Mouse (Mus musculus): Measurements from ENCODE around the gene Apoc2. TPM values are rescaled to one million over a fixed set of nuclear protein-coding genes. Genes with fewer than 3 reads are reported as not detected.

The Apoc2 gene
- polyA plus RNA-seq, 1 experiment, result 0.47 TPM

- TF ChIP-seq CTCF (IDR thresholded peaks at IDR 0.05; ENCODE audit: control insufficient read depth, insufficient read depth, insufficient replicate concordance, low read depth, low read length) (no peak), POLR2A (IDR thresholded peaks at IDR 0.05; ENCODE audit: control insufficient read depth, low read depth, low read length) (peak; percentile 85)
- H3K4me3 ChIP-seq (ENCODE audit: control insufficient read depth, low read depth, low read length), result peak within 1 kb of the TSS; percentile 92
Measured at GRCm38 (mm10) chr7:19664955-19665841, 12.5 kb downstream of the Apoc2 start, which contains the start of gene Clptm1. Clptm1 (minus strand) TSS chr7:19665033.

GRCm38 (mm10) chr7:19664455-19664954, 13.2 kb downstream of the Apoc2 start:
- no peaks in the 10 kb centered on the region for H3K36me3 ChIP-seq (ENCODE audit: control insufficient read depth, insufficient read depth, low read length)
- TF ChIP-seq POLR2A (IDR thresholded peaks at IDR 0.05; ENCODE audit: control insufficient read depth, low read depth, low read length) (no peak), CTCF (IDR thresholded peaks at IDR 0.05; ENCODE audit: control insufficient read depth, insufficient read depth, insufficient replicate concordance, low read depth, low read length) (no peak)
- peaks cover 12% of the 10 kb centered on the region for H3K4me1 ChIP-seq (ENCODE audit: control insufficient read depth, insufficient read depth, low read length)
- peak overlapping the region; percentile 92 for H3K4me3 ChIP-seq (ENCODE audit: control insufficient read depth, low read depth, low read length)
- peak overlapping the region; percentile 73 for H3K27ac ChIP-seq (ENCODE audit: control insufficient read depth, insufficient read depth, low read depth, low read length)
- no peaks in the 10 kb centered on the region for H3K27me3 ChIP-seq (ENCODE audit: control insufficient read depth, insufficient read depth, low read length)

More at GRCm38 (mm10) chr7:19664955-19665841, 12.5 kb downstream of the Apoc2 start, which contains the start of gene Clptm1:
- peak within 1 kb of the TSS; percentile 99 for H3K27ac ChIP-seq (ENCODE audit: control insufficient read depth, insufficient read depth, low read depth, low read length)
- no peaks in the 10 kb centered on the region for H3K36me3 ChIP-seq (ENCODE audit: control insufficient read depth, insufficient read depth, low read length)
- H3K4me1 ChIP-seq (ENCODE audit: control insufficient read depth, insufficient read depth, low read length), result peaks cover 12% of the 10 kb centered on the region
- H3K27me3 ChIP-seq (ENCODE audit: control insufficient read depth, insufficient read depth, low read length), result no peaks in the 10 kb centered on the region

- Histone ChIP-seq H3K27me3 (ENCODE audit: control insufficient read depth, insufficient read depth, low read length) (no peaks in the 10 kb centered on the region), H3K4me3 (ENCODE audit: control insufficient read depth, low read depth, low read length) (peak overlapping the region; percentile 92), H3K27ac (ENCODE audit: control insufficient read depth, insufficient read depth, low read depth, low read length) (peak overlapping the region; percentile 73; the same call in 1 of the 2 replicates), H3K36me3 (ENCODE audit: control insufficient read depth, insufficient read depth, low read length) (no peaks in the 10 kb centered on the region), H3K4me1 (ENCODE audit: control insufficient read depth, insufficient read depth, low read length) (peaks cover 9% of the 10 kb centered on the region)
- TF ChIP-seq CTCF (IDR thresholded peaks at IDR 0.05; ENCODE audit: control insufficient read depth, insufficient read depth, insufficient replicate concordance, low read depth, low read length) (no peak), POLR2A (IDR thresholded peaks at IDR 0.05; ENCODE audit: control insufficient read depth, low read depth, low read length) (no peak)
Measured at GRCm38 (mm10) chr7:19663940-19664339, 13.8 kb downstream of the Apoc2 start.

- H3K4me1 ChIP-seq (ENCODE audit: control insufficient read depth, insufficient read depth, low read length), result no peaks in the 10 kb centered on the region
- no peak overlapping the region for H3K4me3 ChIP-seq (ENCODE audit: control insufficient read depth, low read depth, low read length)
- no peak for TF ChIP-seq POLR2A (IDR thresholded peaks at IDR 0.05; ENCODE audit: control insufficient read depth, low read depth, low read length)
- no peak for TF ChIP-seq CTCF (IDR thresholded peaks at IDR 0.05; ENCODE audit: control insufficient read depth, insufficient read depth, insufficient replicate concordance, low read depth, low read length)
- H3K27ac ChIP-seq (ENCODE audit: control insufficient read depth, insufficient read depth, low read depth, low read length), result no peak overlapping the region
- H3K27me3 ChIP-seq (ENCODE audit: control insufficient read depth, insufficient read depth, low read length), result no peaks in the 10 kb centered on the region
- H3K36me3 ChIP-seq (ENCODE audit: control insufficient read depth, insufficient read depth, low read length), result no peaks in the 10 kb centered on the region; the same call in none of the 2 replicates
Measured at GRCm38 (mm10) chr7:19652614-19653013, 25.1 kb downstream of the Apoc2 start.

GRCm38 (mm10) chr7:19651063-19651786, 26.5 kb downstream of the Apoc2 start:
- no peak overlapping the region for H3K4me3 ChIP-seq (ENCODE audit: control insufficient read depth, low read depth, low read length)
- TF ChIP-seq CTCF (IDR thresholded peaks at IDR 0.05; ENCODE audit: control insufficient read depth, insufficient read depth, insufficient replicate concordance, low read depth, low read length), result no peak
- TF ChIP-seq POLR2A (IDR thresholded peaks at IDR 0.05; ENCODE audit: control insufficient read depth, low read depth, low read length), result no peak
- H3K27ac ChIP-seq (ENCODE audit: control insufficient read depth, insufficient read depth, low read depth, low read length), result no peak overlapping the region
- no peaks in the 10 kb centered on the region for H3K4me1 ChIP-seq (ENCODE audit: control insufficient read depth, insufficient read depth, low read length)
- no peaks in the 10 kb centered on the region; the same call in none of the 2 replicates for H3K36me3 ChIP-seq (ENCODE audit: control insufficient read depth, insufficient read depth, low read length)
- no peaks in the 10 kb centered on the region for H3K27me3 ChIP-seq (ENCODE audit: control insufficient read depth, insufficient read depth, low read length)

GRCm38 (mm10) chr7:19641223-19641622, 36.5 kb downstream of the Apoc2 start:
- Histone ChIP-seq H3K4me3 (ENCODE audit: control insufficient read depth, low read depth, low read length) (no peak overlapping the region), H3K36me3 (ENCODE audit: control insufficient read depth, insufficient read depth, low read length) (peaks cover 7% of the 10 kb centered on the region), H3K27ac (ENCODE audit: control insufficient read depth, insufficient read depth, low read depth, low read length) (no peak overlapping the region), H3K27me3 (ENCODE audit: control insufficient read depth, insufficient read depth, low read length) (no peaks in the 10 kb centered on the region), H3K4me1 (ENCODE audit: control insufficient read depth, insufficient read depth, low read length) (peaks cover 2% of the 10 kb centered on the region; the same call in 1 of the 2 replicates)
- no peak for TF ChIP-seq CTCF (IDR thresholded peaks at IDR 0.05; ENCODE audit: control insufficient read depth, insufficient read depth, insufficient replicate concordance, low read depth, low read length)
- TF ChIP-seq POLR2A (IDR thresholded peaks at IDR 0.05; ENCODE audit: control insufficient read depth, low read depth, low read length), result no peak

Data from testis, adult 2 months (tissue).